Mouse (Mus musculus) neutrophil, adult 5-6 weeks (primary cell): ENCODE data around the gene Efcab12. TPM values are rescaled to one million over a fixed set of nuclear protein-coding genes. Genes with fewer than 3 reads are reported as not detected.

ENCODE experiments used
- ATAC-seq: fragments of 151-379, 151-347 bp; 2 replicates; pipeline ENCODE4 v1.8.0; 2017; ENCODE audit warnings: mild to moderate bottlenecking, moderate TSS enrichment; ENCODE audit not compliant: insufficient number of reproducible peaks, poor library complexity, low FRiP score, severe bottlenecking; ENCODE audit errors: extremely low read depth
- total RNA-seq: library from RNA; stranded (forward); fragments of 200-1000 nt; gene quantifications from 2 replicates; pipeline ENCODE4 v1.2.3, GENCODE M21; 2017

Gene Efcab12
- total RNA-seq, 1 experiment from 2014 or later, result 0.81 TPM

DNA sequence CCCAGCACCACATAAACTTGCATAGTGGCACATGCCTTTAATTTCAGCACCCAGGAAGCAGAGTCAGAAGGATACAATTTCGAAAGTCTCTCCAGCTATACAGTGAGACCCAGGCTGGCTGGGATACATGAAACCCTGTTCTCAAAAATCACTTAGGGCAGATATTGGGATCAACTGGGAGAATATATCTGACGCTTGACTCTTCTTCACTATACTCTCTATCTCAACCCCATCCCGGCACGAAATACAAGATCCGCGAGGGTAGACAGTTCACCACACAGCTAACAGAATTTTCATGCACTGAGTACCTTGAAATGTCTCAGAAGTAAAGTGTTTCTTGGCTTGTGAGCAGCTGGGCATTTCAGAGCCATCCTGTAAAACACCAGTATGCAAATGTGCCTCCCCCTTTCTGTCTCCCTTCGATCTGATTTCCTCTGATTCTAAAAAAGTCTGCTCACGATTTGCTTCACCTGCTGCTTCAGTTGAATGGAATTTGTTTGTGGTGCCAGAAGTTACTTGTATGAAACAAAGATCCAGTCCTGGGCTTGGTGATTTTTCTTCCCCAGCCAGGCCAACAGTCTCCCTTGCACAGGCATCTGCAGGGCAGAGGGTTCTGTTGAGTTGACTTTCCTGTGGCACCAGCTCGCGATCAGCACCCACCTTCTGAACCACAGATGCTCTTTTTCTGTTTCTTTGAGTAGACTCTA, 10.5 kb upstream of the Efcab12 start:
- ATAC-seq, result no peak

DNA sequence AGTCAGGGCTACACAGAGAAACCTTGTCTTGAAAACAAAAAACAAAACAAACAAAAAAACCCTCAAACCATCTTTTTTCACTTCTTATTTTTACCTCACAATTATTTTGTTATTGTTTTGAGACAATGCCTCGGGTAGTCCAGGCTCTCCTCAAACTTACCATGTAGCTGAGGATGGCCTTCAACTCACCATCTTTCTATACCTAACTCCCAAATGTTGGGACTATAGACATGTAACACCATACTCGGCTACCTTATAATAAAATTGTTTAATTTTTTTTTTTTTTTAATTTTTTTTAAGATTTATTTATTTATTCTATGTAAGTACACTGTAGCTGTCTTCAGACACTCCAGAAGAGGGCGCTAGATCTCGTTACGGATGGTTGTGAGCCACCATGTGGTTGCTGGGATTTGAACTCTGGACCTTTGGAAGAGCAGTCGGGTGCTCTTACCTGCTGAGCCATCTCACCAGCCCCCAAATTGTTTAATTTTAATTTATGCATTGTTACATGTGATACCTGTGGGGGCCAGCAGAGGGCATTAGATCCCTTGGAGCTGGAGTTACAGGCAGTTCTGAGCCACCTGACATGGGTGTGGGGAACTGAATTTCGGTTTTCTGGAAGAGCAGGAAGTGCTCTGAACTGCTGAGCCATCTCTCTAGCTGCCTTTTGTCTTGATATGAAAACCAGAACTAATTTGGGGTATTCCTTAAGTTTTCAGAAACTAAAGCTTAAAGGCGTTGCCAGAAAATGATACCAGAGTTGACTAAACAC, 8.6 kb upstream of the Efcab12 start:
- ATAC-seq, result peak; percentile 90

DNA sequence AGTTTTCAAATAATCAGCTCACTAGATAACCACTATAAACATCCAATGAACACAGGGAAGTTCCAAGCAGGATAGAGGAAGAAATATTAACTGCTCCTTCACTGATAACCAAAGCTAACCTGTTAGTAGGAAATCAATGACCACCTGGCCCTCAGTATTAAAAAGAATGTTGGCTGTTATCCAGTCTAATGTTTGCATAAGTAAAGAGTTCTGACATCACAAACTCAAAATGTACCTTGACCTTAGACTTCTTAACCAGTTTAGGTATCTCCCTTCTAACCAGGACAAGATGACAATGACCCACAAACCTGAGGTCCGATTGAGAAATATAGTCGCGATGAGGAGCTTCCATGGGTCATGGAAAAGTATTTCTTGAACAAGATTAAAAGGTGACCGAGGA, 6.8 kb upstream of the Efcab12 start:
- no peak for ATAC-seq

- no peak for ATAC-seq
Observed at GRCm38 (mm10) chr6:115838745-115839144, 533 bp upstream of the Efcab12 start.

- no peak for ATAC-seq
Observed at GRCm38 (mm10) chr6:115833861-115834260, 4.4 kb downstream of the Efcab12 start.

GRCm38 (mm10) chr6:115832152-115832850, 5.9 kb downstream of the Efcab12 start:
- ATAC-seq, result no peak

DNA sequence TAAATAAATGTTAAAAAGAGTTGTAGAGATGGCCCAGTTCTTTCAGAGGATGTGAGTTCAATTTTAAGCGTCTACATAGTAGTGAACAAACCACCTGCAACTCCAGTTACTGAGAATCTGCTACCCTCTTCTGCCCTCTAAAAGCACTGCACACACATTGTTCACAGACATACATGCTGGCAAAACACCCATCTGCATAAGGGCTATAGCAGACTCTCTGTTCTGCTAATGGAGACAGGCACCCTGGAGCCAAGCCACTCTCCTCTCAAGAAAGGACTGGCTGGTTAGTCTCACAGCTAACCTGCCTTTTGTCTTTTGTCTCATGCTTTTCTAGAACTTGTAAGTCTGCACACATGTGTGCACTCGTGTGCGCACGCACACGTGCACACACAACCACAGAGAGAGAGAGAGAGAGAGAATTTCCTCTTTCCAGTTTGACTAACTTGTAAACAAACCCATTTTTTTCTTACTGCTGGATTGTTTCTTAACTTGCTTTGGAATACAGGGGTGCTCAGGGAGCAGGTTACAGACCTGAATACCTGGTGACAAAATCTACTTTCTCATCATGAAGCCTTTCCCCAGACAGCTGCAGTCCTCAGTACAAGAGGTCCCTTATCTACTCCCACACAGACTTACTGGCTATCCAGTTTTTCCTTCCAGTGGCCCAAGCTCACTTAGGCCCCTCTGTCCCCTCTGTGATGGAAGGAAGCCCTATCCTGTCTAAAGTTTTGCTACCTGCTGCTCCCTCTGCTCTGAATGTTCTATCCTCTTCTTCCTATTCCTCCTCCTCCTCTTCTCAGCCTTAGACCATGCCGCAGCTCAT, 7.2 kb downstream of the Efcab12 start:
- ATAC-seq, result 0 out of 2 replicates have a peak, but pooled peaks have one; percentile 26

DNA sequence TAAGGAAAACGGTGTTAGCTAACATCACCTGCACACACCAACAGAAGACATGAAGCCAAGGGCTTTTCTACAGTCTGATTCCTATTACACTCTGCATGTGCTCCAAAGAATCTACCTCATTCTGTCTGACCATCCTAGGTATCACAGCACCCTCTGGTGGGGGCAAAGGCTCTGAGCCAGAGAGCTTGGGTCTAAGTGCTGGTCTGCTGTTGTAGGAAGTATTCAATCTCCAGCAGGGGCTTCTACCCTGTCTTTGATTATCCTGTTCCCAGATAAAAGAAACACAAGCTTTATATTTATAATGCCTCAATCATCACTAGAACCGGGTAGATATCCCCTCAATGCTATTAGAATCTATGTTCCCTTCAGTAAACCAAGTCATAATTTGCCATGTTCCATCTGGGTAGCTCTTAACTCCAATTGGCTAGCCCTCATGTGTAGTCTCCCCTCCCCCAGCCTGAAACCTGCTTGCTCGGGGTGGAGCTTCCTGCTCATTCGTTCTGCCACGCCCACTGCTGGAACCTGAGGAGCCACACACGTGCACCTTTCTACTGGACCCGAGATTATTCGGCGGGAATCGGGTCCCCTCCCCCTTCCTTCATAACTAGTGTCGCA, 14.3 kb downstream of the Efcab12 start:
- ATAC-seq, result peak; percentile 97

- ATAC-seq, result no peak
Observed at GRCm38 (mm10) chr6:115821216-115821993, 16.8 kb downstream of the Efcab12 start.

DNA sequence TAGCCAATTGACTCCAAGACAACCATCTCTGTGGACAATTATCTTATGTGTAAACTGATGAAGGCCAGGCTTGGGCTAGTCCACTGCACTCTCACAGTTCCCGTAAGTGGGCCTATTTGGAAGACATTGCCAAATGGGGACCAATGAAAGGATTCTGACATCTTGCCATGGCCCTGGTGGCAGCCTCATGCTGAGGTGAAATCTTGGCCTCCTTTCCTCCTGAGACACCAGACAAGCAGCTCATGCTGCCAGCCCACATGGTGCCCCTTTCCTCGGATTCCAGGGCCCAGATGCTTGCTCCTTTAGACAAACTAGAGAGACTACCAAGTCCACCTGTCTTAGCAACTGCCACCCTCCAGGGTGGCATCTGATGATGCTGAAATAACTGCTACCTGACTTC, 20.1 kb downstream of the Efcab12 start:
- no peak for ATAC-seq

GRCm38 (mm10) chr6:115815041-115815440, 23.2 kb downstream of the Efcab12 start:
- ATAC-seq, result no peak

GRCm38 (mm10) chr6:115814104-115814503, 24.1 kb downstream of the Efcab12 start:
- ATAC-seq, result peak; percentile 66

- no peak for ATAC-seq
Observed at GRCm38 (mm10) chr6:115811606-115812005, 26.6 kb downstream of the Efcab12 start.

GRCm38 (mm10) chr6:115808488-115809231, 29.6 kb downstream of the Efcab12 start, which contains the start of gene Rpl32:
Gene Rpl32, minus strand, starts transcription at chr6:115808747.
- peak; percentile 91 for ATAC-seq

DNA sequence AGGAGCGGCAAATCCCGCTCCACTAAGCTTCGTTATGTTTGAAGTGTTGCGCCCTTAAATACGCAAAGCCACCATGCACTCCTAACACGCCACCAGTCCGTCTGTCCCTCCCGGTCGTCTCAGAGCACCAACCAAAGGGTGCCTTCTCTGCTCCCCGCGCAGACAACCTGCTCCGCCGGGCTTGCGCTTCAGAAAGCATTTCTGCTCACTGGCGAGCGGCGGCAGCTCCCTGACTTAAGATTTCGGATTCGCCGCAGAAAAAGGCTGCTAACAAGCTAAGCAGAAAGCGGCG, 30.1 kb downstream of the Efcab12 start:
- no peak for ATAC-seq

DNA sequence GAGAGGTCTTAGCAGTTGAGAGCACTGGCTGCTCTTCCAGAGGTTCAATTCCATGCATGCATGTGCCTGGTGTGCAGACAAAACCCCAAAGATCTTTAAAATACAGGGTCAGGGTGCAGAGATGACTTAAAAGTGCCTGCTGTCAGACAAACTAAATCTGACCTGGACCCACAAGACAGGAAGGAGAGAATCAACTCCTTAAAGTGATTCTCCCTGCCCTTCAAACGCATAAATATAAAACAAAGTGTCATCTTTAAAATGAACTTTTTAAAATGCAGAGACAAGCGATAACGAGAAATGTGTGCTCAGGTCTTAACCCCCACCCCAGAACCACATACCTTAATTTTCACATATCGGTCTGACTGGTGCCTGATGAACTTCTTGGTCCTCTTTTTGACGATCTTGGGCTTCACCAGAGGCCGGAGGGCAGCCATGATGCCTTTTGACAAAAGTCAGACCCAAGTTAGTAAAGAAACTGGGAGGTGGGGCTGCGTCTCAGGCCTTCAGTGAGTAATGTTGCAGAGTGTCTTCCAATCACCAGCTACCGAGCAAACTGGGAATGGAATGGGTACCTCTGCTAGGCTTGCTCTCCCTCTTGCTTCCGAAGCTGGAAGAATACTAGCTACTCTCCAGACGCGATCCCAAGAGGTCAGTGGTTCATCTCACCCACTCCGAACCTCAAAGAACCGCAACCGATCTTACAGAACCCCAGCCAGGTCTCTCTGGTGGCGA, 30.6 kb downstream of the Efcab12 start:
- ATAC-seq, result no peak
